Comparison of ENCODE assay signal across 26 mouse cellular contexts in genomic region chr2:76287671-76288070, GRCm38 (mm10).
"Had no signal": no experiment of that assay in that cellular context is flagged by ENCODE, and none has a peak within 500 bp of the region (broad histone marks: within the 10 kb centered on the region; RNA-seq: fewer than 3 reads in every experiment).

No protein-coding gene starts in this region.

- ATAC-seq: hindbrain, postnatal 0 days; intestine, embryonic 15.5 days had no signal

- H3K4me2 ChIP-seq: heart, embryonic 11.5 days; heart, embryonic 13.5 days; heart, embryonic 15.5 days; hindbrain, embryonic 13.5 days; hindbrain, embryonic 15.5 days; intestine, embryonic 15.5 days; limb, embryonic 13.5 days; liver, embryonic 11.5 days had no signal

- DNase-seq: gastrocnemius, postnatal 14 days; gastrocnemius, postnatal 36 days; heart, adult 11 months; heart, adult 2 months; heart, postnatal 14 days; heart, postnatal 36 days; kidney, adult 11 months; kidney, adult 2 months; kidney, adult 9 months; kidney, postnatal 14 days; kidney, postnatal 36 days; layer of hippocampus, adult 9-11 months; layer of hippocampus, postnatal 36 days; left cerebral cortex, postnatal 4 days; liver had no signal

- H3K9me3 ChIP-seq: heart, embryonic 15.5 days; hindbrain, embryonic 13.5 days; hindbrain, embryonic 15.5 days; intestine, embryonic 15.5 days; limb, embryonic 13.5 days had no signal

- H3K27me3 ChIP-seq: heart, embryonic 13.5 days; heart, embryonic 15.5 days; hindbrain, embryonic 13.5 days; hindbrain, embryonic 15.5 days; intestine, embryonic 15.5 days; limb, embryonic 13.5 days had no signal

- H3K4me1 ChIP-seq: hindbrain, embryonic 13.5 days; hindbrain, embryonic 15.5 days; intestine, embryonic 15.5 days; limb, embryonic 13.5 days had no signal

- H3K4me3 ChIP-seq: heart, adult 2 months; heart, embryonic 13.5 days; heart, embryonic 15.5 days; hindbrain, embryonic 13.5 days; hindbrain, embryonic 15.5 days; intestine, embryonic 15.5 days; limb, embryonic 13.5 days had no signal

- H3K27ac ChIP-seq: heart, embryonic 15.5 days; hindbrain, embryonic 13.5 days; hindbrain, embryonic 15.5 days; hindbrain, postnatal 0 days; intestine, embryonic 15.5 days; kidney, postnatal 0 days; limb, embryonic 13.5 days; liver, embryonic 14.5 days had no signal

- H3K9ac ChIP-seq: heart, embryonic 13.5 days; heart, embryonic 15.5 days; hindbrain, embryonic 13.5 days; hindbrain, embryonic 15.5 days; intestine, embryonic 15.5 days; limb, embryonic 13.5 days; liver, embryonic 14.5 days had no signal

- H3K36me3 ChIP-seq: heart, embryonic 13.5 days; heart, embryonic 15.5 days; hindbrain, embryonic 13.5 days; hindbrain, embryonic 15.5 days; intestine, embryonic 15.5 days; limb, embryonic 13.5 days had no signal
